In the genomic region with DNA sequence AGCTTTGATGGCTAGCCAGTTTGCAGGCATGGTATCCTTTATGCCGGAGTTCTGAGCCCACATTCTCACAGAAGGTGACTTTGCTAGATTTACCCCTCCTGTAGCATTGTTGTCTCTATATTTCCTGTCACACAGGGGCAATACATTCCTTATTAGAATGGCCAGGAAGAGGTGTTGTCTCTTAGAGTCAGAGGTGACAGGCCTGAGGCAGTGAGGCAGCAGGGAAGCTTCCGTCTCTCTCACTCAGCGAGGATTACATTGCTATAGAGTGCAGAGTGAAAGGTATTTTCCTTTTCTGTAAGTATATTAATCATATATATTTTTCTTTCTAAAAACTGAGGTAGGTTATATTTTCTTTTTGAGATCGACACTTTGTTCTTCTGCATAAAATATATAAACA, we compare ENCODE assay signal across 10 mouse cellular contexts. TPM values are rescaled to one million over a fixed set of nuclear protein-coding genes. Genes with fewer than 3 reads are reported as not detected.
DNase-seq lines count a peak whose midpoint lies in the region; ATAC-seq and TF ChIP-seq lines count a peak whose summit lies in the region.
"Had no signal": no experiment of that assay in that cellular context is flagged by ENCODE, and none has a peak within 500 bp of the region (broad histone marks: within the 10 kb centered on the region; RNA-seq: fewer than 3 reads in every experiment).

No protein-coding gene starts in this region.

- no peak overlapping the region for H3K4me3 ChIP-seq in hindbrain, embryonic 10.5 days
- H3K4me3 ChIP-seq in hindbrain, embryonic 14.5 days (replicated peaks; ENCODE audit: low read length), result no peak overlapping the region
- no peak overlapping the region for H3K4me3 ChIP-seq in C2C12 (ENCODE audit: insufficient read depth, poor library complexity, severe bottlenecking)
- H3K4me3 ChIP-seq in embryonic facial prominence, embryonic 10.5 days, result peak overlapping the region; percentile 27; the same call in 1 of the 2 replicates
- H3K4me3 ChIP-seq in limb, embryonic 15.5 days, result no peak overlapping the region

- 68% methylated on average over 4 of the region's 4 CpGs for WGBS in hindbrain, embryonic 10.5 days
- WGBS in hindbrain, embryonic 14.5 days, result 79% methylated on average over 4 of the region's 4 CpGs
- WGBS in embryonic facial prominence, embryonic 10.5 days, result 55% methylated on average over 4 of the region's 4 CpGs
- 65% methylated on average over 4 of the region's 4 CpGs for WGBS in limb, embryonic 15.5 days

- no peaks in the 10 kb centered on the region for H3K36me3 ChIP-seq in hindbrain, embryonic 10.5 days
- H3K36me3 ChIP-seq in hindbrain, embryonic 14.5 days (replicated peaks; ENCODE audit: control insufficient read depth, insufficient read depth), result no peaks in the 10 kb centered on the region
- peaks cover 17% of the 10 kb centered on the region for H3K36me3 ChIP-seq in C2C12 (ENCODE audit: control insufficient read depth, insufficient read depth)
- 0 out of 2 replicates have a peak, but pooled peaks cover 6% of the 10 kb centered on the region for H3K36me3 ChIP-seq in embryonic facial prominence, embryonic 10.5 days (replicated peaks)
- H3K36me3 ChIP-seq in limb, embryonic 15.5 days, result no peaks in the 10 kb centered on the region

- peaks cover 65% of the 10 kb centered on the region for H3K79me3 ChIP-seq in C2C12 (ENCODE audit: low read depth)

- DNase-seq in hindbrain, embryonic 10.5 days (ENCODE audit: low spot score), result no peak
- no peak for DNase-seq in hindbrain, embryonic 14.5 days (ENCODE audit: low spot score)
- no peak for DNase-seq in embryonic facial prominence, embryonic 10.5 days (ENCODE audit: low spot score)
- no peak for DNase-seq in adrenal gland, postnatal 25 days
- no peak for DNase-seq in right cerebral cortex, adult 18-20 months
- DNase-seq: retina, postnatal 1 day; thymus, postnatal 25 days had no signal

- peaks cover 83% of the 10 kb centered on the region for H3K79me2 ChIP-seq in C2C12 (ENCODE audit: control insufficient read depth, insufficient read depth)

- H3K9ac ChIP-seq in hindbrain, embryonic 14.5 days, result no peak overlapping the region
- H3K9ac ChIP-seq in limb, embryonic 15.5 days, result no peak overlapping the region

- peak overlapping the region; percentile 54; the same call in 1 of the 2 replicates for H3K27ac ChIP-seq in hindbrain, embryonic 10.5 days
- H3K27ac ChIP-seq in hindbrain, embryonic 14.5 days, result no peak overlapping the region; the same call in 1 of the 2 replicates
- H3K27ac ChIP-seq in embryonic facial prominence, embryonic 10.5 days (replicated peaks), result peak overlapping the region; percentile 67
- peak overlapping the region; percentile 77 for H3K27ac ChIP-seq in limb, embryonic 15.5 days

- no peak for TF ChIP-seq CTCF in C2C12 (IDR thresholded peaks at IDR 0.05; ENCODE audit: control insufficient read depth, insufficient read depth, insufficient read length)

- H3K4me2 ChIP-seq in hindbrain, embryonic 14.5 days (replicated peaks), result no peak overlapping the region
- peak overlapping the region; percentile 15; the same call in 1 of the 2 replicates for H3K4me2 ChIP-seq in limb, embryonic 15.5 days

- peak overlapping the region; percentile 10 for H3ac ChIP-seq in C2C12 (ENCODE audit: control insufficient read depth, insufficient read length, low read depth)

- peaks cover 42% of the 10 kb centered on the region for H3K4me1 ChIP-seq in hindbrain, embryonic 10.5 days (replicated peaks)
- H3K4me1 ChIP-seq in hindbrain, embryonic 14.5 days (replicated peaks; ENCODE audit: control insufficient read depth, insufficient read depth, low read length), result peaks cover 12% of the 10 kb centered on the region
- peaks cover 78% of the 10 kb centered on the region for H3K4me1 ChIP-seq in embryonic facial prominence, embryonic 10.5 days
- peaks cover 61% of the 10 kb centered on the region for H3K4me1 ChIP-seq in limb, embryonic 15.5 days

- no peak for ATAC-seq in hindbrain, embryonic 14.5 days (ENCODE audit: low FRiP score)
- ATAC-seq in limb, embryonic 15.5 days (ENCODE audit: insufficient number of reproducible peaks, low FRiP score, low TSS enrichment, low read depth), result no peak
- ATAC-seq in activated CD4-positive, CD25-positive, alpha-beta regulatory T cell, adult 4 months, result no peak

- H3K9me3 ChIP-seq in hindbrain, embryonic 10.5 days, result no peaks in the 10 kb centered on the region
- no peaks in the 10 kb centered on the region for H3K9me3 ChIP-seq in hindbrain, embryonic 14.5 days (ENCODE audit: control insufficient read depth, low read length)
- H3K9me3 ChIP-seq in embryonic facial prominence, embryonic 10.5 days, result peaks cover 3% of the 10 kb centered on the region; the same call in 1 of the 2 replicates
- no peaks in the 10 kb centered on the region for H3K9me3 ChIP-seq in limb, embryonic 15.5 days

- H3K27me3 ChIP-seq in hindbrain, embryonic 10.5 days (ENCODE audit: insufficient read depth, poor library complexity, severe bottlenecking), result no peaks in the 10 kb centered on the region
- no peaks in the 10 kb centered on the region for H3K27me3 ChIP-seq in hindbrain, embryonic 14.5 days (ENCODE audit: control insufficient read depth, insufficient read depth, low read length)
- no peaks in the 10 kb centered on the region for H3K27me3 ChIP-seq in C2C12 (ENCODE audit: control insufficient read depth, insufficient read depth, insufficient read length)
- no peaks in the 10 kb centered on the region for H3K27me3 ChIP-seq in embryonic facial prominence, embryonic 10.5 days (replicated peaks; ENCODE audit: low read depth, poor library complexity, severe bottlenecking)
- H3K27me3 ChIP-seq in limb, embryonic 15.5 days, result no peaks in the 10 kb centered on the region

TF ChIP-seq in C2C12, 6 proteins besides CTCF, POLR2A, EP300 and RAD21:
- TF ChIP-seq CEBPB (IDR thresholded peaks at IDR 0.05; ENCODE audit: low read depth), result no peak
- TF ChIP-seq FOSL1 (IDR thresholded peaks at IDR 0.05; ENCODE audit: insufficient read depth, low read length, poor library complexity, severe bottlenecking), result no peak
- no peak for TF ChIP-seq MYOD1 (IDR thresholded peaks at IDR 0.05; ENCODE audit: control insufficient read depth, insufficient read length, low read depth)
- no peak for TF ChIP-seq MAX (IDR thresholded peaks at IDR 0.05)
- no peak for TF ChIP-seq MYOG (IDR thresholded peaks at IDR 0.05; ENCODE audit: control insufficient read depth, extremely low read depth, insufficient read length)
- TF ChIP-seq USF1 (IDR thresholded peaks at IDR 0.05; ENCODE audit: low read depth), result no peak

RNA-seq across cellular contexts. Expression of gene Cyth3, which starts 11.6 kb away (rescaled TPM):
- 33.6 and 36.4 TPM in 2 replicates for polyA plus RNA-seq in hindbrain, embryonic 10.5 days (2016; fragmentation: Nextera tagmentation; extraction: Ambion mirVana)
- polyA plus RNA-seq in hindbrain, embryonic 14.5 days (2014; fragmentation: Nextera tagmentation; extraction: Ambion mirVana), result 39.9 and 40.9 TPM in 2 replicates
- polyA plus RNA-seq in C2C12 (2012; fragmentation: generic; extraction: Trizol), result 23.9 TPM
- 40.4 and 48.1 TPM in 2 replicates for polyA plus RNA-seq in embryonic facial prominence, embryonic 10.5 days (2016; fragmentation: Nextera tagmentation; extraction: Ambion mirVana)
- polyA plus RNA-seq in limb, embryonic 15.5 days (2015; fragmentation: Nextera tagmentation; extraction: Ambion mirVana), result 78.0 and 78.5 TPM in 2 replicates
- 10 to 100 TPM; 30.3 to 32.8 TPM for polyA plus RNA-seq in activated CD4-positive, CD25-positive, alpha-beta regulatory T cell, adult 4 months (2017; shearing (Covaris generic))
- total RNA-seq in adrenal gland, postnatal 25 days (2021), result 156 and 193 TPM in 2 replicates
